Mouse (Mus musculus) forebrain, embryonic 16.5 days (tissue): ENCODE data around the gene Zfp423. TPM values are rescaled to one million over a fixed set of nuclear protein-coding genes. Genes with fewer than 3 reads are reported as not detected.

ENCODE experiments used
- ATAC-seq: fragments of 200-750 bp; cut with Nextera tagmentation; 2 replicates; pipeline ENCODE4 v1.8.0; 2017; ENCODE audit warnings: mild to moderate bottlenecking, moderate library complexity
- H3K27ac ChIP-seq: fragments of 300-500 bp; sonication (generic); 2 replicates; pipeline ENCODE4 v1.5.1; 2014; ENCODE audit warnings: low read length, control low read depth
- H3K27me3 ChIP-seq: fragments of 300-500 bp; sonication (generic); replicated peaks from 2 replicates; pipeline ENCODE4 v1.6.1; 2014; ENCODE audit warnings: low read length; ENCODE audit not compliant: control insufficient read depth, insufficient read depth
- H3K36me3 ChIP-seq: fragments of 300-500 bp; sonication (generic); 2 replicates; pipeline ENCODE4 v1.6.1; 2014; ENCODE audit not compliant: control insufficient read depth, insufficient read depth
- H3K4me1 ChIP-seq: fragments of 300-500 bp; sonication (generic); replicated peaks from 2 replicates; pipeline ENCODE4 v1.6.1; 2014; ENCODE audit warnings: low read length; ENCODE audit not compliant: control insufficient read depth, insufficient read depth
- H3K4me2 ChIP-seq: fragments of 300-500 bp; sonication (generic); 2 replicates; pipeline ENCODE4 v1.6.1; 2014; ENCODE audit warnings: mild to moderate bottlenecking, low read length, control low read depth
- H3K4me3 ChIP-seq: fragments of 300-500 bp; sonication (generic); replicated peaks from 2 replicates; pipeline ENCODE4 v1.5.1; 2014; ENCODE audit warnings: mild to moderate bottlenecking, low read length, control low read depth
- H3K9ac ChIP-seq: fragments of 300-500 bp; sonication (generic); replicated peaks from 2 replicates; pipeline ENCODE4 v1.6.1; 2014; ENCODE audit warnings: low read depth, low read length, control low read depth
- H3K9me3 ChIP-seq: fragments of 300-500 bp; sonication (generic); 2 replicates; pipeline ENCODE4 v1.6.1; 2016; ENCODE audit warnings: low read length; ENCODE audit not compliant: control insufficient read depth
- WGBS: fragments of 180-500 bp; shearing (Covaris S2); extraction: QIAGEN DNeasy Blood & Tissue Kit; methylation state at CpG from one replicate; pipeline ENCODE4 v1.1.7; 2014; 5-methylcytosine and 5-hydroxymethylcytosine counted together
- polyA plus RNA-seq: library from polyadenylated mRNA; unstranded; fragments of >200 nt; fragmentation: Nextera tagmentation; extraction: Ambion mirVana; gene quantifications from 2 replicates; pipeline ENCODE4 v1.2.1, GENCODE M21; 2015

Zfp423 gene
- polyA plus RNA-seq, 1 experiment from 2014 or later, result 20.6 TPM

GRCm38 (mm10) chr8:87744556-87744955, 214.8 kb downstream of the Zfp423 start:
- Histone ChIP-seq H3K9ac (no peak overlapping the region), H3K27ac (no peak overlapping the region), H3K4me1 (peaks cover 41% of the 10 kb centered on the region), H3K4me3 (no peak overlapping the region), H3K4me2 (no peak overlapping the region), H3K27me3 (no peaks in the 10 kb centered on the region), H3K36me3 (no peaks in the 10 kb centered on the region), H3K9me3 (no peaks in the 10 kb centered on the region)
- 31% methylated on average over 6 of the region's 6 CpGs for WGBS
- ATAC-seq, result no peak

- Histone ChIP-seq H3K9me3 (no peaks in the 10 kb centered on the region), H3K36me3 (no peaks in the 10 kb centered on the region), H3K4me1 (peaks cover 41% of the 10 kb centered on the region), H3K4me3 (no peak overlapping the region), H3K4me2 (no peak overlapping the region), H3K9ac (no peak overlapping the region), H3K27me3 (no peaks in the 10 kb centered on the region), H3K27ac (no peak overlapping the region)
- WGBS, result 59% methylated on average over 19 of the region's 19 CpGs
- ATAC-seq, result no peak
These were observed 217.4 kb downstream of the Zfp423 start for GRCm38 (mm10) chr8:87742016-87742415.

GRCm38 (mm10) chr8:87740946-87741530, 218.4 kb downstream of the Zfp423 start:
- no peak overlapping the region for H3K4me2 ChIP-seq
- H3K36me3 ChIP-seq, result no peaks in the 10 kb centered on the region
- H3K4me3 ChIP-seq, result no peak overlapping the region
- peaks cover 40% of the 10 kb centered on the region for H3K4me1 ChIP-seq
- 32% methylated on average over 11 of the region's 11 CpGs for WGBS
- H3K27ac ChIP-seq, result no peak overlapping the region
- no peaks in the 10 kb centered on the region for H3K9me3 ChIP-seq
- no peak overlapping the region for H3K9ac ChIP-seq
- ATAC-seq, result peak; percentile 31; the same call in 1 of the 2 replicates
- H3K27me3 ChIP-seq, result no peaks in the 10 kb centered on the region

GRCm38 (mm10) chr8:87737900-87738299, 221.5 kb downstream of the Zfp423 start:
- peak overlapping the region; percentile 60 for H3K27ac ChIP-seq
- peak; percentile 53 for ATAC-seq
- no peak overlapping the region for H3K4me3 ChIP-seq
- H3K9me3 ChIP-seq, result no peaks in the 10 kb centered on the region
- H3K9ac ChIP-seq, result no peak overlapping the region
- peaks cover 24% of the 10 kb centered on the region for H3K4me1 ChIP-seq
- no peak overlapping the region for H3K4me2 ChIP-seq
- no peaks in the 10 kb centered on the region for H3K27me3 ChIP-seq
- WGBS, result 9% methylated on average over 11 of the region's 11 CpGs
- H3K36me3 ChIP-seq, result no peaks in the 10 kb centered on the region

GRCm38 (mm10) chr8:87734902-87735301, 224.5 kb downstream of the Zfp423 start:
- no peak for ATAC-seq
- no peak overlapping the region for H3K9ac ChIP-seq
- no peaks in the 10 kb centered on the region for H3K36me3 ChIP-seq
- H3K4me1 ChIP-seq, result peaks cover 21% of the 10 kb centered on the region
- 44% methylated on average over 4 of the region's 4 CpGs for WGBS
- H3K27me3 ChIP-seq, result no peaks in the 10 kb centered on the region
- H3K27ac ChIP-seq, result no peak overlapping the region
- no peak overlapping the region for H3K4me3 ChIP-seq
- no peaks in the 10 kb centered on the region for H3K9me3 ChIP-seq
- no peak overlapping the region for H3K4me2 ChIP-seq

- no peak overlapping the region for H3K27ac ChIP-seq
- no peak overlapping the region for H3K9ac ChIP-seq
- WGBS, result 54% methylated on average over 7 of the region's 7 CpGs
These were observed 224.9 kb downstream of the Zfp423 start for GRCm38 (mm10) chr8:87734496-87734895.

GRCm38 (mm10) chr8:87731062-87731461, 228.3 kb downstream of the Zfp423 start:
- Histone ChIP-seq H3K27ac (no peak overlapping the region), H3K36me3 (no peaks in the 10 kb centered on the region), H3K4me3 (no peak overlapping the region), H3K4me2 (no peak overlapping the region), H3K4me1 (peaks cover 2% of the 10 kb centered on the region; the same call in 1 of the 2 replicates), H3K9me3 (no peaks in the 10 kb centered on the region), H3K9ac (no peak overlapping the region), H3K27me3 (no peaks in the 10 kb centered on the region)
- WGBS, result 89% methylated on average over 12 of the region's 12 CpGs
- ATAC-seq, result no peak

More at GRCm38 (mm10) chr8:87734496-87734895, 224.9 kb downstream of the Zfp423 start:
- Histone ChIP-seq H3K27me3 (no peaks in the 10 kb centered on the region), H3K9me3 (no peaks in the 10 kb centered on the region), H3K36me3 (no peaks in the 10 kb centered on the region), H3K4me3 (no peak overlapping the region), H3K4me2 (no peak overlapping the region), H3K4me1 (peaks cover 21% of the 10 kb centered on the region)
- ATAC-seq, result no peak

- no peaks in the 10 kb centered on the region for H3K36me3 ChIP-seq
- peaks cover 20% of the 10 kb centered on the region for H3K4me1 ChIP-seq
- no peaks in the 10 kb centered on the region for H3K27me3 ChIP-seq
- 62% methylated on average over 8 of the region's 8 CpGs for WGBS
- H3K9me3 ChIP-seq, result no peaks in the 10 kb centered on the region
- H3K4me2 ChIP-seq, result no peak overlapping the region
- no peak for ATAC-seq
- H3K9ac ChIP-seq, result no peak overlapping the region
- H3K27ac ChIP-seq, result no peak overlapping the region
- H3K4me3 ChIP-seq, result no peak overlapping the region
These were observed 236.4 kb downstream of the Zfp423 start for GRCm38 (mm10) chr8:87723015-87723414.

- Histone ChIP-seq H3K9me3 (no peaks in the 10 kb centered on the region), H3K36me3 (no peaks in the 10 kb centered on the region), H3K9ac (no peak overlapping the region), H3K4me2 (no peak overlapping the region), H3K27me3 (no peaks in the 10 kb centered on the region), H3K4me3 (no peak overlapping the region), H3K4me1 (peaks cover 47% of the 10 kb centered on the region), H3K27ac (no peak overlapping the region)
- no peak for ATAC-seq
- 35% methylated on average over 27 of the region's 27 CpGs for WGBS
These were observed 240.1 kb downstream of the Zfp423 start for GRCm38 (mm10) chr8:87719137-87719815.
